Mouse (Mus musculus) MEL (cell line): ENCODE data around the gene Dennd1b. TPM values are rescaled to one million over a fixed set of nuclear protein-coding genes. Genes with fewer than 3 reads are reported as not detected.
A peak's percentile ranks its signal among the peaks of the same experiment; 100 is the strongest.

Source experiments
- DNase-seq: peaks from one replicate; pipeline ENCODE4 v3.0.0; 2011; ENCODE audit warnings: low read depth, low spot score
- H3K27ac ChIP-seq: 2 replicates; pipeline ENCODE4 v1.5.1; 2012; ENCODE audit warnings: low read depth, mild to moderate bottlenecking, control low read depth, low read length, moderate library complexity; ENCODE audit not compliant: control insufficient read depth
- H3K27me3 ChIP-seq, 2 experiments: fragments of 150-350 bp in 1 of 2; sonication (generic) in 1 of 2; 2 replicates each; pipeline ENCODE4 v1.6.1; 2012; ENCODE audit warnings: low read length in 2 of 2, mild to moderate bottlenecking in 2 of 2, improper control_type of control experiment in 1 of 2, moderate library complexity in 1 of 2; ENCODE audit not compliant: insufficient read depth in 2 of 2, control insufficient read depth in 1 of 2
- H3K36me3 ChIP-seq, 2 experiments: 2 replicates each; pipeline ENCODE4 v1.6.1; 2012 to 2014; ENCODE audit warnings: low read length in 2 of 2, improper control_type of control experiment in 1 of 2, inconsistent platforms in 1 of 2, mild to moderate bottlenecking in 1 of 2; ENCODE audit not compliant: insufficient read depth in 2 of 2, control insufficient read depth in 1 of 2
- H3K4me1 ChIP-seq, 2 experiments: fragments of 150-350 bp in 1 of 2; sonication (generic) in 1 of 2; 2 replicates each; pipeline ENCODE4 v1.6.1; 2012; ENCODE audit warnings: low read length in 2 of 2, improper control_type of control experiment in 1 of 2, mild to moderate bottlenecking in 1 of 2; ENCODE audit not compliant: insufficient read depth in 2 of 2, control insufficient read depth in 1 of 2
- H3K4me3 ChIP-seq, 2 experiments: fragments of 150-350 bp in 1 of 2; sonication (generic) in 1 of 2; 2 replicates each; pipeline ENCODE4 v1.5.1; 2012; ENCODE audit warnings: low read depth in 2 of 2, low read length in 2 of 2, mild to moderate bottlenecking in 2 of 2, moderate library complexity in 2 of 2, control low read depth in 1 of 2, improper control_type of control experiment in 1 of 2; ENCODE audit not compliant: control insufficient read depth in 1 of 2, insufficient read depth in 1 of 2
- H3K79me2 ChIP-seq: 2 replicates; pipeline ENCODE4 v1.6.1; 2012; ENCODE audit warnings: mild to moderate bottlenecking, low read length, moderate library complexity; ENCODE audit not compliant: control insufficient read depth, poor library complexity, insufficient read depth
- H3K9ac ChIP-seq: 2 replicates; pipeline ENCODE4 v1.6.1; 2012; ENCODE audit warnings: low read depth, mild to moderate bottlenecking, control low read depth, low read length, moderate library complexity; ENCODE audit not compliant: control insufficient read depth, poor library complexity, severe bottlenecking
- H3K9me3 ChIP-seq: fragments of 150-350 bp; sonication (generic); replicated peaks from 2 replicates; pipeline ENCODE4 v1.6.1; 2012; ENCODE audit warnings: mild to moderate bottlenecking, low read length, improper control_type of control experiment, moderate library complexity; ENCODE audit not compliant: insufficient read depth
- BHLHE40 ChIP-seq: IDR thresholded peaks from 2 replicates; pipeline ENCODE4 v1.6.1; 2012; ENCODE audit warnings: low read depth, mild to moderate bottlenecking, inconsistent platforms, low read length, improper control_type of control experiment, borderline replicate concordance
- CHD1 ChIP-seq: IDR thresholded peaks from 2 replicates; pipeline ENCODE4 v1.6.1; 2012; ENCODE audit warnings: low read depth, mild to moderate bottlenecking, inconsistent platforms, low read length, improper control_type of control experiment
- E2F4 ChIP-seq: IDR thresholded peaks from 2 replicates; pipeline ENCODE4 v1.6.1; 2011; ENCODE audit warnings: low read depth, low read length, improper control_type of control experiment, borderline replicate concordance
- EP300 ChIP-seq, 2 experiments: IDR thresholded peaks; 2 replicates each; pipeline ENCODE4 v1.6.1; 2011; ENCODE audit warnings: improper control_type of control experiment in 2 of 2, low read length in 2 of 2, low read depth in 1 of 2, mild to moderate bottlenecking in 1 of 2
- ETS1 ChIP-seq: IDR thresholded peaks from 2 replicates; pipeline ENCODE4 v1.6.1; 2012; ENCODE audit warnings: low read depth, mild to moderate bottlenecking, inconsistent platforms, low read length, improper control_type of control experiment, moderate library complexity
- GABPA ChIP-seq: IDR thresholded peaks from 2 replicates; pipeline ENCODE4 v1.6.1; 2012; ENCODE audit warnings: low read depth, mild to moderate bottlenecking, inconsistent platforms, low read length, improper control_type of control experiment, moderate library complexity
- GATA1 ChIP-seq: IDR thresholded peaks from 2 replicates; pipeline ENCODE4 v1.6.1; 2011; ENCODE audit warnings: low read depth, low read length, improper control_type of control experiment
- HCFC1 ChIP-seq: IDR thresholded peaks from 2 replicates; pipeline ENCODE4 v1.6.1; 2012; ENCODE audit warnings: low read depth, mild to moderate bottlenecking, inconsistent platforms, low read length, improper control_type of control experiment, moderate library complexity
- JUND ChIP-seq: IDR thresholded peaks from 2 replicates; pipeline ENCODE4 v1.6.1; 2011; ENCODE audit warnings: low read depth, mild to moderate bottlenecking, improper control_type of control experiment, low read length
- KAT2A ChIP-seq: conservative IDR thresholded peaks from 2 replicates; pipeline ENCODE4 v1.6.1; 2012; ENCODE audit warnings: low read depth, low read length, improper control_type of control experiment, inconsistent platforms
- MAX ChIP-seq: IDR thresholded peaks from 2 replicates; pipeline ENCODE4 v1.6.1; 2011; ENCODE audit warnings: low read length, improper control_type of control experiment
- MXI1 ChIP-seq: IDR thresholded peaks from 2 replicates; pipeline ENCODE4 v1.6.1; 2011; ENCODE audit warnings: mild to moderate bottlenecking, low read depth, low read length, improper control_type of control experiment
- MYB ChIP-seq: IDR thresholded peaks from 2 replicates; pipeline ENCODE4 v1.6.1; 2011; ENCODE audit warnings: mild to moderate bottlenecking, low read depth, low read length, improper control_type of control experiment
- NRF1 ChIP-seq: IDR thresholded peaks from 2 replicates; pipeline ENCODE4 v1.6.1; 2014; ENCODE audit warnings: low read depth, mild to moderate bottlenecking, inconsistent platforms, low read length, improper control_type of control experiment, moderate library complexity; ENCODE audit not compliant: poor library complexity, insufficient read depth, severe bottlenecking
- POLR2A ChIP-seq, 2 experiments: IDR thresholded peaks; 2 replicates each; pipeline ENCODE4 v1.6.1; 2011 to 2012; ENCODE audit warnings: low read length in 2 of 2, mild to moderate bottlenecking in 2 of 2, control low read depth in 1 of 2, improper control_type of control experiment in 1 of 2, low read depth in 1 of 2, moderate library complexity in 1 of 2; ENCODE audit not compliant: control insufficient read depth in 1 of 2, insufficient read depth in 1 of 2, poor library complexity in 1 of 2
- POLR2AphosphoS5 ChIP-seq: IDR thresholded peaks from 2 replicates; pipeline ENCODE4 v1.6.1; 2012; ENCODE audit warnings: low read depth, borderline replicate concordance, mild to moderate bottlenecking, inconsistent platforms, low read length, moderate library complexity, mixed read lengths
- SIN3A ChIP-seq: IDR thresholded peaks from 2 replicates; pipeline ENCODE4 v1.6.1; 2012; ENCODE audit warnings: low read length, improper control_type of control experiment, inconsistent platforms
- SMC3 ChIP-seq: IDR thresholded peaks from 2 replicates; pipeline ENCODE4 v1.6.1; 2011; ENCODE audit warnings: low read depth, low read length, improper control_type of control experiment
- TAL1 ChIP-seq: IDR thresholded peaks from 2 replicates; pipeline ENCODE4 v1.6.1; 2012; ENCODE audit warnings: mild to moderate bottlenecking, inconsistent platforms, low read length, moderate library complexity, mixed read lengths
- TBP ChIP-seq: IDR thresholded peaks from 2 replicates; pipeline ENCODE4 v1.8.0; 2011; ENCODE audit warnings: low read depth, low read length, improper control_type of control experiment
- UBTF ChIP-seq: IDR thresholded peaks from 2 replicates; pipeline ENCODE4 v1.6.1; 2012; ENCODE audit warnings: low read depth, mild to moderate bottlenecking, inconsistent platforms, low read length, improper control_type of control experiment, moderate library complexity, borderline replicate concordance; ENCODE audit not compliant: insufficient read depth
- polyA plus RNA-seq, 2 experiments: library from polyadenylated mRNA; stranded (reverse) in 1 of 2; unstranded in 1 of 2; fragments of >175 nt in 1 of 2; fragments of >200 nt in 1 of 2; gene quantifications; 2 replicates each; pipeline versions ENCODE4 v1.2.1 to v1.2.4; 2012; ENCODE audit warnings: low replicate concordance in 2 of 2, low read depth in 1 of 2; ENCODE audit not compliant: insufficient read length in 2 of 2, insufficient read depth in 1 of 2, missing spikeins in 1 of 2
- total RNA-seq: library from RNA; depleted of rRNA; stranded (reverse); fragments of 300-350 nt; gene quantifications from 2 replicates; pipeline ENCODE4 v1.2.3, GENCODE M21; 2012

The Dennd1b gene
- total and polyA plus RNA-seq, 3 experiments = 3.9 to 4.1 TPM; not detected in 1

DNA sequence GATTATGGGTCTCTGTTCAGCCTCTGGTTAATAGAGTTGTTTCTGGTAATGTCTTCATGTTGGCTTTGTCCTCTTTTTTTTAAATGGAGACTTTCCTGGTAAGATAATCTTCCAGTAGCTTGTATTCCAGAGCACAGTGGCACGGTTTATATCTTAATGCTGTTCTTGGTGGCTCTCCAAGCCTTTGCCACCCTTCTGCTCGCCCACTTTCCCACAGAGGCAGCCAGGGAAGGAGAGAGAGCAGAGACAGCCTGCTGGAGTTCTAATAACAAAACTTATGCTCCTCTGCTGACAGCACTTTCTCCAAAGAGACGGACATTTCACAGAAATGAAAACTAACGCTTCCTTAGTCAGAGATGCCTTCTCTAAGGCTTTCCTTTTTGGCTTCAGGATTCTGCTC is 6.8 kb downstream of the Dennd1b start:
- H3K9me3 ChIP-seq = no peaks in the 10 kb centered on the region
- no peak overlapping the region for H3K4me3 ChIP-seq
- no peaks in the 10 kb centered on the region for H3K27me3 ChIP-seq
- no peak overlapping the region for H3K9ac ChIP-seq
- no peak for TF ChIP-seq ETS1
- TF ChIP-seq TBP = no peak
- no peak for TF ChIP-seq MXI1
- no peak for TF ChIP-seq HCFC1
- no peak for TF ChIP-seq TAL1
- no peak for TF ChIP-seq GABPA
- TF ChIP-seq MYB = no peak
- no peak for TF ChIP-seq EP300 (IDR thresholded peaks at IDR 0.05; ENCODE audit: low read depth in 1 of 2, low read length in 2 of 2)
- no peak for TF ChIP-seq KAT2A
- TF ChIP-seq E2F4 = no peak
- no peak for TF ChIP-seq SMC3
- TF ChIP-seq POLR2A (IDR thresholded peaks at IDR 0.05; ENCODE audit: control insufficient read depth in 1 of 2, insufficient read depth in 1 of 2, low read depth in 1 of 2, low read length in 2 of 2, poor library complexity in 1 of 2) = no peak
- no peak for TF ChIP-seq POLR2AphosphoS5
- TF ChIP-seq NRF1 = no peak
- TF ChIP-seq MAX = no peak
- no peak for TF ChIP-seq GATA1
- no peak for TF ChIP-seq BHLHE40
- TF ChIP-seq, all 39 proteins: peak for 0
- no peak for DNase-seq
- H3K4me1 ChIP-seq = peaks cover 5 to 15% of the 10 kb centered on the region in 2 experiments
- peaks cover 0 to 18% of the 10 kb centered on the region in 2 experiments; a peak in 2 of 4 replicates for H3K36me3 ChIP-seq
- H3K27ac ChIP-seq = no peak overlapping the region
- H3K79me2 ChIP-seq = peaks cover 7% of the 10 kb centered on the region; the same call in 1 of the 2 replicates

DNA sequence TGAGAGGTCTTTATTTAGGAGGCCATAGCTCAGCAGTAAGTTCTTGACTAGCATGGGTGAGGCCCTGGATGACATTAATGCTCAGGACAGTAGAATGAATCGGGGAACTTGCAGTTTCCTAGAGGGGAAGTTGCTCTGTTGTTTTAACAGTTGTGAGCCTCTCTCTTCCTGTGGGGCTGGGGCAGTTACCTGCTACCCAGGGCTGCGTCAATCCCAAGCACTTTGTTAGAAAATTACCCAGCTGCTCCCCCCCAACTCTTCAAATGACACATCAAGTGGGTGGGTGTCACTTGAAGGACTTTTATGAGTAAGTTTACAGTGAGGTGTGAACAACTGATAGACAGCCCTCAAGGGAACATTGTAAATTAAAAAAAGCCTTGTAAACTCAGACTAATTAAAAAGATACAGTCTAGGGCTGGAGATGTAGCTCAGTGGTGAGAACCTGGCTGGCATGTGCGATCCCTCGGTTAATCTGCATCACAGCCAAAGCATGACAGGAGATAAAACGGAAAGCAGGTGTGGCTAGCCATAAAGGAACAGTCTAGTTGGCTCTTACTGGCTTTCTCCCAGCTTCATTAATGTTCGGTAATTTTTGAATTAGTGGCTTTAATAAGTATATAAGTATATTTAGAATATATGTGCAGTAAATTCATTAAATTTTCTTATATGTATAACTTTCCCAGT is 10.4 kb downstream of the Dennd1b start:
- peak; percentile 55 for DNase-seq
- Histone ChIP-seq H3K9me3 (no peaks in the 10 kb centered on the region), H3K27me3 (no peaks in the 10 kb centered on the region), H3K9ac (no peak overlapping the region), H3K79me2 (peaks cover 12% of the 10 kb centered on the region), H3K4me1 (peaks cover 14 to 29% of the 10 kb centered on the region in 2 experiments), H3K4me3 (no peak overlapping the region), H3K36me3 (peaks cover 0 to 31% of the 10 kb centered on the region in 2 experiments; a peak in 2 of 4 replicates), H3K27ac (no peak overlapping the region; the same call in 1 of the 2 replicates)
- TF ChIP-seq ETS1 (0 out of 2 replicates have a peak, but pooled peaks have one; percentile 5), CHD1 (no peak), UBTF (no peak), E2F4 (no peak), KAT2A (no peak), JUND (no peak), MXI1 (0 out of 2 replicates have a peak, but pooled peaks have one; percentile 44), BHLHE40 (0 out of 2 replicates have a peak, but pooled peaks have one; percentile 26), SIN3A (0 out of 2 replicates have a peak, but pooled peaks have one; percentile 24)
